Mouse (Mus musculus) olfactory bulb, adult 2 months (tissue): ENCODE measurements around the gene Syt1.

Experiments
- CTCF ChIP-seq: fragments of 200-500 bp; IDR thresholded peaks from 2 replicates; pipeline ENCODE4 v1.5.1; 2012; ENCODE audit warnings: low read depth, mild to moderate bottlenecking, low read length, moderate library complexity; ENCODE audit not compliant: insufficient read depth
- POLR2A ChIP-seq: fragments of 200-500 bp; IDR thresholded peaks from 2 replicates; pipeline ENCODE4 v1.6.1; 2012; ENCODE audit warnings: mild to moderate bottlenecking, low read depth, low read length, moderate library complexity; ENCODE audit not compliant: insufficient read depth

GRCm38 (mm10) chr10:108531111-108531510 is 479.7 kb downstream of the Syt1 start:
- TF ChIP-seq CTCF: no peak
- no peak for TF ChIP-seq POLR2A
